Mouse (Mus musculus) thymus, postnatal 14 days (tissue): Measurements from ENCODE around the gene A830031A19Rik.

Experiments
- DNase-seq: peaks from one replicate; pipeline ENCODE4 v3.0.0; 2021

A830031A19Rik gene

DNA sequence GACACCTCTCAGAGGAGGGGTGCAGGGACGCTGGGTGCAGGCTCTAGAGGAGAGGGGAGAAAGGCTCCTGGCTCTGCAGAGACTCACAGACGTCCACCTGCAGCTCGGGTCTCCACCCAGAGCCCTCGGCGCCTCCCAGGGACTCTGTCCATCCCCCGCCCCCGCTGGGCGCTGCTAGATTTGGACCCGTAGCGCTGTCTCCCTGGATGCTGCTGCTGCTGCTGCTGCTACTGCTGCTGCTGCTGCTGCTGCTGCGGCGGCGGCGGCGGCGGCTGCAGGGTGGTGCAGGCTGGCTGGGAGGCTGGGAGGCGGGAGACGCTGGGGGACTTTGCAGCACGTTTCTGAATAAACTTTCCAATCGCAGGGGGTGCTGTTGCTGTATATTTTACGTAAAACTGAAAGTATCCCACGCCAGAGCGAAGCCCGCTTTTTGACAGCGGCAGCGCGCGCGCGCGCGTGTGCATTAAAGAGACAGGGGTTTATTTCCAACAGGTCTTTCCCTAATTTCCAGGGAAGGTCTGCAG, 1.3 kb upstream of the A830031A19Rik start:
- DNase-seq: peak; percentile 83

DNA sequence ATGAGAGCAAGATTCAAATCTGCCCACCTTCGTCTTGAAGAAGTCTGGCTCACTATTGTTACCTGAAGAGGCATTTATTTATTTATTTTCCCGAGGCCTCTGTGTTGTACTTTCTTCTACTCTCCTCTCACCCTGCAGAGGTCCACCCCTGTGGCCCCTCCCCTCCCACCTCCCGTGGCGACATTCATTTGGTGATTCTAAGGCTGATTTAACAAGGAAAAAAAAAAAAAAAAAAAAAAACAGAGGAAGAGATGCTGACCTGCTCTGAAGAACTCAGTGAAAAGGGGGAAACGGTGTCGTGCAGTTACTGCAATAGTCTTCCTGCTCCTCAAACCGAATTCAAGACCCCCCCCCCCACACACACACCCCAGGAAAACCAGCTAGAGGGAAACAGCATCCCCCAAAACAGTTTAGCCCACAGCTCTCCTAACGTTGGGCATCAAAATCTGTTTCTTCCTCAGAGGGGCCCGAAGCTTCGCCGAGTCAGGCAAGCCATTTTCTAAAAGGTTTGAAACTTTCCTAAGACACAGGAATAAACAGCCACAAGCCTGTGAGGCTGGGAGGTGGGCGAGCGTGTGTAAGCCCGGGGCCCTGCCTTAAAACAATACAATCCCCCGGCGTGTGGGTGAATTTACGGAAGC, 752 bp upstream of the A830031A19Rik start:
- no peak for DNase-seq

DNA sequence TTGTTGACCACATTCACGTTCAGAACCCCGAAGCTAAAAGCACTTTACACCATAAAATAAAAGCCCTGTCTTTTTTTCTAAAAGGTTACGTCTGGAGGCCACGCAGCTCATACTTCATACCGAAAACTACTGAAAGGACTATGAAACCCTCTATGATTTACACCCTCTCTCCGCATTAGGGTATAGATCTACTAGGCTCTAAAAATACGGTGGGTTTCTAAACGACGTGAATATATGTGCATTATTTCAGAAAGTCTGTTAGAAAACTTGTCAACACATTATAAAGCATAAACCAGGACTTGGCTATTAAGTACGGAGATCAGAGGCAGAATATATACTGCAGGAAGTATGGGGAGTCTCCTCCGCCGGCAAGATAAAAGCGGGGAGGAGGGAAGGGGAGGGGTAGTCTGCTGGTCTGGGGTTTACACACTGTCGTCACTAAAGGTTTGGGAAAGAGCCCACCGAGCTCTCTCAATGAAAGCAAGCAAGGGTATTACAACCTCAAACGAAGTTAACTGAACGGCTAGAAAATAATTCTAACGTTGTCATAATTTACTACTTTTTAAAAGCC, 748 bp downstream of the A830031A19Rik start:
- DNase-seq: peak; percentile 59

DNA sequence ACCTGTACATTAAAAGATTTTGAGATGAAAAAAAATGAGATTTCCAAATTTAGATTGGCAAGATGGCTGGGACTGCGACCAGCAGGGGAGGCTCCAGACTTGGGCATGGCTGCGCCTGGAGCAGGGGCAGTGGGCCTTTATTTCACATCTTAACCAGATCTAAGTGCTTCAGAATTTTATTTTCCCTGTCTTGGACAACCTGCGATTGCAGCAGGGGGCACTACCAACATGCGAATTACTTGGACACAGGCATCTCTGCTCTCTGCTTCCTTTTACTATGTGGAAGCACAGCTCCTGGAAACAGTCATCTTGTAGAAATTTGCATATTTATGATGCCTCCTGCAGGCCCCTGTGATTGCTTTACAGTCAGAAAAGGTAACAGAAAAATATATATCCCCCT, 9.5 kb downstream of the A830031A19Rik start:
- DNase-seq: no peak

DNA sequence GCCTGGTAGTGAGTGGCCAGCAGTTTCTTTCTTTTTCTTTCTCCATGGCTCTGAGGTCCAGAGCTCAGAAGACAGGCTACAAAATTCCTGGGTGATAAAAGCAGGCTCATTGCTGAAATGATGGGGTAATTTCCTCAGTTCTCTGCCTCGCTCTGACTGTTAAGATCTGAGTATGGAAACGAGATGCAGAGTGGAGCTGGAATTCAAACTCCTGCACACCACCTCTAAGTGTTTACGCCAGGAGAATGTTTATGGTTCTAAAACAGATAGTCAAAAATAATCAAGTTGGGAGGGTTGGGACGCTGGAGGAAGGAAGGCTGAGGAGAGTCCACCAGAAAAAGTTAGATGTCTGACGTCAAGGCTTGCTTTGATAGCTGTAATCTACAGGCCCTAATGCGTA, 10.6 kb downstream of the A830031A19Rik start:
- no peak for DNase-seq

DNA sequence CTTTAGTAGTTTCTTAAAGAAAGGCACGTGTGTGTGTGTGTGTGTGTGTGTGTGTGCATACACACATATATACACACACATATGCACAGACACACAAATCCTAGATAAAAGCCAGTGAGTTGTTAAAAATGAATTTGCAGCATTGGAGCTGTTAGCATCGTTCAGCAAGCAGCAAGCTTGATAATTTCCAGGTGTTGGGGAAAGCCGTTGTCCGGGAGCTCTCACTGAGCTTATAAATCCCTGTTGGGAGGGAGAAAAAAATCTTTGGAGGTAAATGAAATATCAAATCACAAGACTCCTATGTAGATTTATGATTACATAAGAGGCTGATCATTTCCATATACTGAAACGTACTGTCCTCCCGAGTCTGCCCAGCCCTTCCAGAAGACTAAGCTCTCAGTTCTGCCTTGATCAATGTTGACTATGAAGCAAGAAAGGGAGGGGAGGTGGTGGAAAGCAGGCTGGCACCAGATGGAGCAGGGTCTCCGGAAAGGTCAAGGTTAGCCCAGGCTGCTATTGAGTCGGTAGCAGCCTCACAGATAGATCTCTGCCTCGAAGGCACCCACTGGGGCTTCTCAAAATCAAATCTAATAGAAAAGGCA, 12.3 kb downstream of the A830031A19Rik start:
- DNase-seq: no peak

DNA sequence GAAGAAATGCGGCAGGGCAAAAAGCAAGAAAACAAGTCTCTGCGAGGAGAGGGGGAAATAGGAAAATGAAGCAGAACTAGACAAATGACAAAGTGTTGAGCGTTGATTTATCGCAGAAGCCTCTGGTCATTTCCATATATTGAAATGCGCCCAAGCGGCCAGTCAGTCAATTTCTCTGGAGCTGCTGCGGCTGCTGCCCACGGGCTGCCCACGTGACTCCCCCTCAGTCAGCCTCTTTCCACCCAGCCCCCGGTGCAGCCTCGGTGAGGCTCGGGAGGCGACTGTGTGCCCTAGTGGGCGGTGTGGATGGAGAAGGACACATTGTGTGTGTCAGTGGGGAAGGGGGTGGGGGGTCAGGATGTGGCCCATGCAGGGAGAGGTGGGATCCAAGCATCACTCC, 13.0 kb downstream of the A830031A19Rik start:
- DNase-seq: no peak

DNA sequence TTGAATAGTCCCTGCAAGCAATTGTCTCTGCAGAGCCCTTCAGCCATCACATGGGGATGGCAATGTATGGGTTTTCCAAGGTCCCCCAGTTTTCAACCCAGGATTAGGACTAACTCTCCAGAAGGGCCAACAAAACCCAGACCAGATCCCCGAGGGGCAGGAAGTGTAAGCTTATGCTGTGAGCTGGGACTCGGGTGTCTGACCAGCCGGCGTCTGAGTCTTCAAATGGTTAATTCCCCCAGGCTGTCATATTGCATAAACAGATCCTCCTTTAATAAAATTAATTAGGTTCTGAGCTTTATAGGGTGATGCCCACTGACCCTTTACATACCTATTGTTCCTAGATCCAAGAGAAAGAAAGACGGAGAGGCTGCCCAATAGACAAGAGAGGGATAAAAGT, 14.4 kb downstream of the A830031A19Rik start:
- no peak for DNase-seq

DNA sequence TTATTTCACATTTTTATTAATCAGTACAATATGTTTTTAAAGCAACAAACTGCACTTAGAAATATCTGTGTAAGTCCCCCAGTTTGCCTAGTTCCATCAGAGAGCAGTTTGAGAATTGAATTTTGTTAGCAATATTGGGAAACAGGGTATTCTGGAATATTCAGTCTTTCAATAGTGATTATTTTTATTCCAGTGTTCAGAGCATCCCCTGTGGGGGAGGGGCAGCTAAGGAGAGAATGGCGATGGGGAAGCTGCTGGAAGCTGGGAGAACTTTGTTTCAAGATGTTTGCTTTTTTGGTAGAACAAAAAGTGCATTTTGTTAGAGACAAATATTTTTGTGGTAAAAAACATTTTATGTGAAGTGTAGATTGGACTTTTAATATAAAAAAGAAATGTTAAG, 15.7 kb downstream of the A830031A19Rik start:
- no peak for DNase-seq

DNA sequence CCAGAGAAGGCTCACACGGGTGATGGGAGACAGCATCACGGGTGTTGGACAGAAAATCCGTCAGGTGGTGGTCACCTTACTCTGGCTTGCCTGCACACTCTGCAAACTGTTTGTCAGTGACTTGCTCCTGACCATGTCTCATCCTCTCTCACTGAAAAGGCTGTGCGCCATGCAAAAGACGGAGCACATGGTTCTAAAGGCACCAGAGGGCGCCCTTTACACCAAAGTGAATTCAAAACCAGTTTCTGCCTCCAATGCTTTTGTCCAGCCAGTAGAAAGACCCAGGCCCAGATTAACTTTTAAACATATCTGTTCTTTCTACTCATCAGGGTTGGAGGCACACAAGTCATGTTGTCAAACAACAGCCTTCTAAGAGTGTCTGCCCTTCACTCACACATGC, 22.0 kb downstream of the A830031A19Rik start:
- DNase-seq: no peak

DNA sequence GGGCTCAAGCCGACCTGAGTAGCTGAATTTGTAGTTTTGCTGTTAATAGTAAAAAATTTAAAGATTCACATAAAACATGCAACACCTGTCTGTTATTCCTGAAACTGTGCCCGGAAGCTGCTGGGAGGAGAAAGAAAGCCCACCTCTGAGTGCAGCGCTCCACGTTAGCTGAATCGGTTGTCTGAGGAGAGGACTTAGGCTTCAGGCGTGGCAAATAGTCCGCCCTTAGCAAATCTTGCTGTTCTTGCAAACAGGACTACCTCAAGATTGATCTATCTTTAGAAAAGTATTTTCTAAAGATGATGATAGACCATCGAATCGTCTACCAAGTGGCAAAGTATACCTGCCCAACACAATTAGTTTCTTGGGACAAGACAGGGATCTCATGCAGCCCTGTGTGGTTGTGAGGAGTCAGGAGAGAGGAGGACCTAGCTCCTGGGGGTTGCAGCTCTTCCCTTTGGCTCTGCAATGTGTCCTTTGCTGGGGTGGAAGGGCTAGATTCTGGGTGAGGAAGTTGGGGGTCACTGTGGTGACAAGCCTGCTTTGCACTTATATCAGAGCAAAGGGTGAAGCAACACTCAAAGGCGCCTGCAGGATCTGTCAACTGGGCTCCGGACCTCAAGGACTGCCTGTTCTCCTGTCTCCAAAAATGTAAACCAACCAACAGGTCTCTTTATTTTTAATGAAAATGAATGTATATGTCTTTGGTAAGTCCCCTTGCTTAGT, 24.7 kb downstream of the A830031A19Rik start:
- DNase-seq: no peak

DNA sequence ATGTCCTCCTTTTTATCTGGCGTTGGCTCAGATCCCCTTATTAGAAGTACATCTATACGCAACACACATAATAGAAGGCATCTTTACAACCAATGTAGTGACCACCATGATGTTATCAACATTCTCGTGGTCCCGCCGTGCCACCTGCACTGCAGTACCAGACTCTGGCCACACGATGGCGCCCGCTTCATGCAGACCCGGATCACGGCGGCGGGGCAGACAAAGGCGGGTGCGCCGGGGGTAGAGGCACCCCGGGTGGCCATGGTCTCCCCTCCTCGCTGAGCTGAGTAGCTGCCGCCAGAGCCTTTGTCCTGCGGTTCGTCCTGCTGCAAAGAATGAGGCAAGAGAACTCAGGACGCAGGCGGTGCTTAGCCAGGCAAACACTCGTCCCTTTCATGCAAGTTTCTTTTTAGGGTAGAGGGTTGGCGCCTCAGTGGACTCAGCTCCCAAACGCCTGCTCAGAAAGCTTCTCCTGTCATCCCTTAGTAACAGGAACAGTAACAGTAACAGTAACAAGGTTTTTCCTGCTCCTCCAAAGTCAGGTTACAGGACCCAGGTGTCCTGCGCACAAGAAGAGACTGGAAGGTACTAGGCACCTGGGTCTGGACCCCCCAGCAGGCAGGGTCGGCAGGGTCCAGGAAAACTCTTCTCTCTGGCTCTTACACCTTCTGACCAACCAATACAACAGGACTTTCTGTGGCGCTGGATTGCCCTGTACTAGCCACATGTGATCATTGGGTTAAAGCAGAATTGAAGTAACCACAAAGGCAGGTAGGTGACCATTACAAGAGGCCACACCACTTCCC, 25.4 kb downstream of the A830031A19Rik start:
- peak; percentile 86 for DNase-seq

DNA sequence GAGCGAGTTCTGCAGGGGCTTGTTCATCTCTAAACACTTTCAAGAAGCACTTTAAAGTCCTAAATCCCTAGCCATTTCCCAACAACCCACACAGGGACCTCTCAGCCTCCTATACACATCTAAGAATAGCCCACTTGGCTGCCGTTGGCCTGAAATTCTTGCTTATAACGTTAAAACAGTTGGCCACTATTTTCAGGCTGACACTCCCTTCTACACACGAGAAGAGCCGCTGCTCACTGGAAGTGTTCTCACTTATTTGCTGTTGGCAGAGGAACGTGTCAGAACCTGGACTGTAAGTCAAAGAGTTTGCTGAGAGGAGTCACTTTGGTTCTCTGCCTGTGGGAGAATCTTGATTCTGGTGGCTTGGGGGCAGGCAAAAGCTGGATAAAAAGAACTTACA, 30.8 kb downstream of the A830031A19Rik start:
- DNase-seq: no peak

DNA sequence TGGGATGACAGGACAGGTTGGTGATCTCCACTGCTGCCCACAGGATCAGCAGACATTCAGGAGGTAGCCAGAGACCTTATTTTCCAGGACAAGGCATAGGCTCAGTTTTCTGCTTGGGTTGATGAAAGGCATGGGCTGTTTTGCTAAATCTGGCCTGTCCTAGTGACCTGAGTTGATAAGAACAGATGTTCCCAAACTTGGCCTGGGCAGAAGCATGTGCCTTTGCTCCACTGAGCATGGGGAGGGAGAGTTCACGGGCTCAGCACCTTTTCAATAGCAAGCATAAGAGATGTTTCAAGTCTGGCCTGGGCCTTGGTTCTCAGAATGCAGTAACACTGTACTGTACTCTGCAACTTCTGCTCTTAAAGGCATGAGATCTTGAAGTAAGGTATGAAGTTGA, 54.1 kb downstream of the A830031A19Rik start:
- no peak for DNase-seq

DNA sequence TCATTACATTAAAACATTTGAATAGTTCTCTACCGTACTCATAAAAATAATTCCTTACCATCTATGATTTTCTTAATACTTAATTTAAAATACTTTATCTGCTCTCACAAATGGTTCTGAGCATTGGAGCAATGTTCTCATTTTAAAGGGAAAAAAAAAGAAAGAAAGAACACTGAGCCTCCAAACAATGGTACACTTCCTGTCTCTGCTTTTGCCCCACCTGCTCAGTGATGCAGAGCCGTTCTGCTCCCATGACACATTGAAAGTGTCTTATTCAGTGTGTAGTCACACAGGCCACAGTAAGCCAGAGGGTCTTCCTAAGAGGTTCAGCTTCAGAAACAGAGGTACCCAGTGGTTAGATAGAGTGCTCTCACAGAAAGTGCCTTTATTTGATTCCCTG, 56.1 kb downstream of the A830031A19Rik start:
- no peak for DNase-seq

DNA sequence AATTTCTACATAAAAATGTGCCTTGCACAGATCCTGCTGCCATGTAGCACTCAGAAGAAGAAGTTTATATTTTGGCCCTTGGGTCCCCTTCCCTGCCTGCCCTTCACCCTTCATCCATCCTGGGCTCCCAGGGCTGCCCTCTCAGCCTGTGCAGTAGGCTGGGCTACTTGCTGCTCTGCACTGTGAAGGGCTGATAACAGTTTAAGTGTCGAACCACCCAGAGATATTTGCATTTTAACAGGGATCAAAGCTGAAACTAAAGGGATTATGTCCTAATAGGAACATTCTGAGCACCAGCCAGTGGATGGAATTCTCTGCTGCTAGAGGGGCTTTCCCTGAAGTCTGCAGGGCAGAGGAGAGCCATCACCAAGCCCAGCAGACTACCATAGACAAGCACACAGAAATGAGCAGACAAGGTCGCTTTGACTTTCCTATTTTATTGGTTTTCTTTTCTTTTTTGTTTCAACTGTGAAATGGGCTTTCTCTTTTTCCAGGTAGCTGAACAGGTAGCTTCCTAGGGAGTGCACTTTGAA, 58.1 kb downstream of the A830031A19Rik start:
- DNase-seq: no peak

DNA sequence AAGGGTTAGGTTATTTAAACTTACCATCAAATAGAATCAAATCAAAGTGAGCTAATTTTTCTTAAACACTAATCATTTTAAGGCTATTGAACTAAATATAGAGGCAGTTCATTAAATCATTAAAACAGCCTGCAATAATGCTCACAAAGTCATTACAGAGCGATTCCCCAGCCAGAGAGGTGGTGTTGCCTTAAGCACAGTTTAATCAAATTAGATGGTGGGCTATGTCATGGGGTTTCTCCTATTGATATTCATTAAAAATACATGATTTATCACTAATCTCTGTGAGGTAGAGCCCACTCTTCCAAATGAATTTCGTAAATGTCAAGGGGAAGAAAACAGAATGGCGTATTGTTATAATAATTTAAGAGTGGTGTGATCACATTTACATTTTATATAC, 58.8 kb downstream of the A830031A19Rik start:
- DNase-seq: no peak

DNA sequence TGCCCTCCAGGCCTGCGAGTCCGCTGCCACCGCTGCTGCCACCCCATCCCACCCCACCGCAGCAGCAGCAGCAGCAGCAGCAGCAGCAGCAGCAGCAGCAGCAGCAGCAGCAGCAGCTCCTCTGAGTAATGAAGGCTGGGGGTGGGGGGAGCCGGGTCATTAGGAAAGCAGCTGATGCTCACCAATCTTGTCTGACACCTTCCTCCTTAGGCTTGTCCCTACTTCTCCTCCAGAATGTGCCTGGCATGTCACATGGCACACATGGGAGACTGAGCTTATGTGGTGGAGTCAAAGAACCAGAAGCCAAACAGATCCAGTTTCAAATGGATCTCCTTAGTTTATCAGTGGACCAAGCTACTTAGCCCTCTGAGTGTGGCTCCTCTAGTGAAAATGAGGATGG, 60.2 kb downstream of the A830031A19Rik start:
- no peak for DNase-seq

DNA sequence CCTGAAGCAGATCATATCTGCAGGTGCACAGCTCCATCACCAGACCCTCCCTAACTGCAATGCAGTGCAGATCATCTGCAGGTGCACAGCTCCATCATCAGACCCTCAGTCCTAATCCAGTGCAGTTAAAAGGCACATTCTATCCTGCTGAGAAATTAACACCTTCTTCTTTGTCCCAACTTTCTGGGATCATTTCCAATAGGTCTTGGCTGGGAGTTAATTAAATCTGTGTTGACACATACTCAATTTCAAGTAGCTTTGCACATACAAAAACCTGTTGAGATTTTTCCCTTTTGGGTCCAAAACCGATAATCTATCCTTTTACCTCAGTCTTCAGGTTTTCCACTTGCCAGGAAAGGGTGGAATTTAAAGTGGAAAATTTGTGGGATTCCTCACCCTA, 62.6 kb downstream of the A830031A19Rik start:
- DNase-seq: no peak

DNA sequence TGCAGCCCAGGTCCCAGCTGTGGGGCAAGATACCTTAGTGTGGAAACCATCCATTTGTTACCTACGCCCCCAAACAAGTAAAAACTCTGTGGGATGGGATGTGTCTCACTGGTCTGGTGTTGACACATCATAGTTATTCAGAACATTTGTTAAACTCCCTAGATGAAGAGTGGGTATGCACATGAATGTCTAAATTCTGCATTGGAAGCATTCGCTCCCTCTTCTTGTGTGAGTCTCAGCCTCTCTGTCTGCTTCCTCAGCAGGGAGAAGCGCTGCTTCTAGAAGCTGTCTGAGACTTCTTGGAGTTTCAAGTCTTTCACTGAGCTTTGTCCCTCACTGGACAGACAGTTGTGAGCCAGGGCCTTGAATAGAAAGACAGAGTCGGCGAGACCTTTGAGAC, 65.9 kb downstream of the A830031A19Rik start:
- DNase-seq: no peak

DNA sequence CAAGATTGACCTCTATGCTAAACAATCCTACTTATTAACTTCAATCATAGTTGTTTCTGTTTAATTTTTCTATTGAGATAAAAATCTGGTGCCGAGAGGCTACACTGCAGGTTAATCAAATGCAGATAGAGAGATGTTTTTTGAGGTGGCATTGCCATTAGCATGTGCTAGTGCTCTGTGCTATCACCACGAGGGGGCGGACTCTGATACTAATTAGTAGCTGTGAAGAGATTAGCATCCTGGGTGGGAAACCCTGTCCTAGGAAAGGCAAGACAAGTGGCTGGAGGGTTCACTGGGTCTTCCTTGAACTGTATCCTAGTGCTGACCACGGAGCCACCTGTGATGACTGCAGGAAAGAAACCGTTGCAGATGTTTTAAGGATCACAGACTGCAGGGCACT, 66.6 kb downstream of the A830031A19Rik start:
- peak; percentile 15 for DNase-seq

DNA sequence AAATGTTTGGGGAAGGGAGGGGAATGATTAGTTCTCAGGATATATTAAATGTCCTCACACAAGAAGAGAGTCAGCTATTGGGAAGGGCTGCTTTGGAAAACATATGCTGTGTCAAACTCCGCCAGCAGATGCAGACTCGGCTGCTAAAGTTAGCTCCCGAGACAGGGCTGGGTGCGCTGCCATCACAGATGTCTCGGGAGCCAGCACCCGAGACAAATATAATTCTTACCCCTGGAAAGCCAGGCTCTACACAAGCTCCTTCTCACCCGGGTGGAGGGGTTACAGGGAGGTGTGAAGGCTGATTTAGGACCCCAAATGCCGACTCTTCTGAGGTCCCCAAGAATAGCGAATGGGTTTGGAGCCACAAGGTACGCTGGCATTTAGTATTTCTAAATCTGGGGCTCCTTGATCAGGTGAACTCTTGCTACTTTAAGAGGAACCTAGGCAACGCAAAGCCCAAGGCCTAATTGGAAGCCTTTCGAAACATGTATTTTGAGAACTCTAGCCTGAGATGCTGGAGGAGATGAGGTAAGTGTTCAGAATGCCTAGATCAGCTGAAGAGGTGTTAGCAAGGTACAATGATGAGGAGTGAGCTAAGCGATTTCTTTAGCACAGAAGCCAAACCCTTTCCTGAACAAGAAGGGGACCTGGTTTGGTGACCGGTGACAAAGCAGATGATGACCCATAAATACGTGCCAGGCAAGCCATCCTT, 69.3 kb downstream of the A830031A19Rik start:
- no peak for DNase-seq
